Mouse (Mus musculus): Measurements from ENCODE around the gene Pcnx2.

DNA sequence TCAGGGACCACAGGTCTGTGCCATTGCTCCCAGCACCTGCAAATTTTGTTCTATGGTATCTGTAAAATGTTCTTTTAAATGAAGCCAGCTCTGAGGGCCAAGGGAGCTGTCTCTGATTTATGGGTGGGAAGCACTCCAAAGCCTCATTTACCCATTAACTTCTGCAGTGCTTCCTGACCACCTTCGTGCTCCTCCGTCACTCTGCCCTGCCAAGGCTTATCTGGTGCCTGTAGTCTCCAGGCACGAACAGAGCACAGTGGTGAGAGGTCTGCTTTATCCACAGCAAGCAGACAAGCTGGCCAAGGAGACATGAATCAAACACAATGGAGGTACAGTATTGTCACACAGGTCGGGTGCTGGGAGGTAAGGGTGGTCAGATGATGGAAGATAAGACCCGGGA, 44.8 kb downstream of the Pcnx2 start:
- TF ChIP-seq POLR2A (IDR thresholded peaks at IDR 0.05; ENCODE audit: extremely low read depth, insufficient read depth, low read length) (no peak), CTCF (IDR thresholded peaks at IDR 0.05; ENCODE audit: extremely low read depth, insufficient read depth, low read length) (no peak)
